Mouse (Mus musculus) midbrain, embryonic 16.5 days (tissue): ENCODE measurements around the gene Otud7a. TPM values are rescaled to one million over a fixed set of nuclear protein-coding genes. Genes with fewer than 3 reads are reported as not detected.

Experiments
- ATAC-seq: fragments of 200-750 bp; cut with Nextera tagmentation; 2 replicates; pipeline ENCODE4 v1.8.0; 2017; ENCODE audit warnings: moderate TSS enrichment
- H3K27ac ChIP-seq: fragments of 300-500 bp; sonication (generic); 2 replicates; pipeline ENCODE4 v1.5.1; 2014; ENCODE audit warnings: mild to moderate bottlenecking, low read length, mixed read lengths
- H3K27me3 ChIP-seq: fragments of 300-500 bp; sonication (generic); 2 replicates; pipeline ENCODE4 v1.6.1; 2014; ENCODE audit warnings: low read depth, low read length, mixed read lengths; ENCODE audit not compliant: control insufficient read depth, insufficient read depth
- H3K36me3 ChIP-seq: fragments of 300-500 bp; sonication (generic); 2 replicates; pipeline ENCODE4 v1.6.1; 2014; ENCODE audit warnings: mild to moderate bottlenecking, low read length, moderate library complexity, mixed read lengths; ENCODE audit not compliant: control insufficient read depth, insufficient read depth
- H3K4me1 ChIP-seq: fragments of 300-500 bp; sonication (generic); 2 replicates; pipeline ENCODE4 v1.6.1; 2014; ENCODE audit warnings: mild to moderate bottlenecking, low read length, mixed read lengths; ENCODE audit not compliant: control insufficient read depth, insufficient read depth
- H3K4me2 ChIP-seq: fragments of 300-500 bp; sonication (generic); 2 replicates; pipeline ENCODE4 v1.6.1; 2014; ENCODE audit warnings: mild to moderate bottlenecking, low read length, mixed read lengths
- H3K4me3 ChIP-seq: fragments of 300-500 bp; sonication (generic); 2 replicates; pipeline ENCODE4 v1.5.1; 2014; ENCODE audit warnings: low read depth, mild to moderate bottlenecking, low read length, moderate library complexity, mixed read lengths
- H3K9ac ChIP-seq: fragments of 300-500 bp; sonication (generic); 2 replicates; pipeline ENCODE4 v1.6.1; 2014; ENCODE audit warnings: low read depth, low read length, mixed read lengths
- H3K9me3 ChIP-seq: fragments of 300-500 bp; sonication (generic); replicated peaks from 2 replicates; pipeline ENCODE4 v1.6.1; 2014; ENCODE audit warnings: mild to moderate bottlenecking, low read length, mixed read lengths; ENCODE audit not compliant: control insufficient read depth, poor library complexity, severe bottlenecking
- WGBS: fragments of 180-500 bp; shearing (Covaris S2); extraction: QIAGEN DNeasy Blood & Tissue Kit; methylation state at CpG from one replicate; pipeline ENCODE4 v1.1.7; 2014; 5-methylcytosine and 5-hydroxymethylcytosine counted together
- polyA plus RNA-seq: library from polyadenylated mRNA; unstranded; fragments of >200 nt; fragmentation: Nextera tagmentation; extraction: Ambion mirVana; gene quantifications from 2 replicates; pipeline ENCODE4 v1.2.1, GENCODE M21; 2015

The Otud7a gene
- polyA plus RNA-seq, 1 experiment from 2014 or later = 3.4 TPM

DNA sequence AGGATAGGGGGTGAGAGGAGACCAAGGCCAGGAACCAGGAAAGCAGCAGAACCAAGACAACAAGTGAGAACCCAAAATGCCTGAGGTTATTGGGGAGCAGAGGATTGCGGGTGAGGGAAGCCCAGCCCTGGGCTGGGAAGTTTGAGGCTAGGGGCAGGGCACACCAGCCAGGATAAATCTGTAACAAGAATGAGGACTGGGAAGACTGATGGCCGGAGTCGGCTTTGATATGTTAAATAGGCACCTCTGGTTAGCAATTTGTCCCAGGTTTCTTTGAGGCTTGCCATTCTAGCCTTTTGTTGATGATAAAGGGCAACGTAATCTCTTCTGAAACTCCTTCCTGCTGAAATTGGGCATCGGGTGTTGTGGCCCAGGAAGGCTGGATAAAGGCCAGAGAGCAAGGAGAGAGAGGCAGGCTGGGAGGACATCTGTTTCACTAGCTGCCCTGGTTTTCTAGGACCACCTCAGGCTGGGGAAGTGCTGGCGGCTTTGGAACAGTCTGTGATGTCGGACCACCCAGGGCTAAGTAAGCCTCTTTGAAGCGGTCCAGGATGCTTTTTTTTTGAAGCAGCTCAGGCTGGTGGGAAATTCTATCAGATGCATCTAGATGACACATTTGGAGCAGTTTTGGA lies 351.6 kb downstream of the Otud7a start:
- peak; percentile 82 for ATAC-seq
- Histone ChIP-seq H3K27ac (no peak overlapping the region), H3K4me2 (no peak overlapping the region), H3K9me3 (no peaks in the 10 kb centered on the region), H3K4me3 (no peak overlapping the region), H3K4me1 (no peaks in the 10 kb centered on the region), H3K9ac (no peak overlapping the region), H3K36me3 (no peaks in the 10 kb centered on the region), H3K27me3 (no peaks in the 10 kb centered on the region)
- WGBS = 5% methylated on average over 8 of the region's 8 CpGs

DNA sequence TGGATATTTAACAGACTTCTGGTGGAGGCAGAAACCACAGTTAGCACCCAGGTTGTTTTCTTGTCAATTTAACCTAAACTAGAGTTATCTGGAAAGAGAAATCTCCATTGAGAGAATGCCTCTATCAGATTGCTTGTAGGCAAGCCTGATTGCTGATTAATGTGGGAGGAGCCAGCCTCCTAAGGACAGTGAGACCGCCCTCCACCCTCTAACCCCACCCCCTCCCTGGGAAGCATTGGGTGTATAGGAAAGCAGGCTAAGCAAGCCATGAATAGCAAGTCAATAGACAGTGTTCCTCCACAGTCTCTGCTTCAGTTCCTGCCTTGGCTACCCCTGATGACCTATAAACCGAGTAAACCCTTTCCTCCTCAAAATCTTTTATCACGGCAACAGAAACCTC lies 353.9 kb downstream of the Otud7a start:
- no peaks in the 10 kb centered on the region for H3K27me3 ChIP-seq
- H3K27ac ChIP-seq = no peak overlapping the region
- H3K9ac ChIP-seq = no peak overlapping the region
- no peaks in the 10 kb centered on the region for H3K4me1 ChIP-seq
- no peak overlapping the region for H3K4me2 ChIP-seq
- H3K9me3 ChIP-seq = no peaks in the 10 kb centered on the region
- no peak overlapping the region for H3K4me3 ChIP-seq
- WGBS = 78% methylated on average over 3 of the region's 3 CpGs
- no peaks in the 10 kb centered on the region for H3K36me3 ChIP-seq
- ATAC-seq = no peak

DNA sequence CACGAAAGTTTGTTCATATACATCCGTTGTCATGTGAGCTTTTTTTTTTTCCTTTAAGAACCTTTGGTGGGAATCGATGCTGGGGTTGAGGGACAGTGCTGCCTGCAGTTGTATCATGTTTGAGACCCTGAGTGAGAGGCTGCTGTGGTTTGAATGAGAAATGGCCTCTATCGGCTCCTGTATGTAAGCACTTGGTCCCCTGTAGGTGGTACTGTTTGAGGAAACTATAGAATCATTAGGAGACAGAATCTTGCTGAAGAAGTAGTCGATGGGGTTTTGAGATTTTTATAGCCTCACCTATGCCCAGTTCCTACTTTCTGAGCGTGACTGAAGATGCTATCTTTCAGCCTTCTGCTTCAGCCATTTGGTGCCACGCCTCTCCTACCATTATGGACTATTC lies 354.8 kb downstream of the Otud7a start:
- Histone ChIP-seq H3K4me1 (no peaks in the 10 kb centered on the region), H3K4me2 (no peak overlapping the region), H3K27me3 (no peaks in the 10 kb centered on the region), H3K36me3 (no peaks in the 10 kb centered on the region), H3K27ac (no peak overlapping the region), H3K9ac (no peak overlapping the region), H3K4me3 (no peak overlapping the region), H3K9me3 (no peaks in the 10 kb centered on the region)
- ATAC-seq = no peak
- WGBS = 93% methylated on average over 7 of the region's 7 CpGs

DNA sequence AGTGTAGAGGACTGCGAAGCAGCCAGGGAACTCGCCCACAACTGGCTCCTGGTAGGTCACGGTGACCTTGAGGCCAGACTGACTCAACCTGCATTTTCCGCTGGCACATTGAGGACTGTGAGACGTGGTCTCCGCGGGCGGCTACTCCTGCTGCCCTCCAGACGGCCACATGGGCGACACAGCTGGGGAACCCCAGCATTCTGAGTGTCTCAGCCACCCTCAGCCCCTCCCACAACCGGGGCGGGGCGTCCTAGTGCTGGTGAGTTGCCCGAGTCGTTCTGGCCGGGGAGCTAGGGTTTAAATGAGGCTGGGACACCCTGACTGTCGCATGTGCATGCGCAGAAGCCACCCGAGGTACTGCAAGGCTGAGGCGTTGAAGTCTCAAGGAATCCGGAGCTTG lies 358.2 kb downstream of the Otud7a start:
- Histone ChIP-seq H3K9me3 (no peaks in the 10 kb centered on the region), H3K36me3 (no peaks in the 10 kb centered on the region), H3K9ac (no peak overlapping the region), H3K27me3 (no peaks in the 10 kb centered on the region), H3K4me2 (no peak overlapping the region), H3K4me3 (no peak overlapping the region), H3K27ac (no peak overlapping the region), H3K4me1 (no peaks in the 10 kb centered on the region)
- no peak for ATAC-seq
- 90% methylated on average over 21 of the region's 21 CpGs for WGBS

Other genes with a start within 250 kb of the Otud7a start
- 8.5 and 8.9 TPM in 2 replicates for gene Chrna7, start 232.2 kb upstream of the Otud7a start, polyA plus RNA-seq